Mouse (Mus musculus): ENCODE results near the gene Pcdh19. TPM values are rescaled to one million over a fixed set of nuclear protein-coding genes. Genes with fewer than 3 reads are reported as not detected.
"Not testable (repeated sequence)": the region's sequence is repeated elsewhere in the genome, so short reads cannot be mapped to it uniquely, and the experiment has no call there.

Gene Pcdh19
- polyA plus RNA-seq (2015; fragmentation: Nextera tagmentation; extraction: Ambion mirVana): 0.28 and 0.83 TPM in 2 replicates

- Histone ChIP-seq H3K4me2 (ENCODE audit: low read depth, low read length) (peak within 1 kb of the TSS; percentile 73), H3K9ac (replicated peaks) (no peak within 1 kb of the TSS), H3K27me3 (ENCODE audit: insufficient read depth, low read length) (peaks cover 65% of the 10 kb centered on the region), H3K4me3 (ENCODE audit: low read depth, low read length) (peak within 1 kb of the TSS; percentile 44), H3K27ac (ENCODE audit: low read depth) (no peak within 1 kb of the TSS), H3K36me3 (replicated peaks; ENCODE audit: insufficient read depth, low read length) (no peaks in the 10 kb centered on the region), H3K4me1 (ENCODE audit: insufficient read depth) (no peaks in the 10 kb centered on the region), H3K9me3 (ENCODE audit: low read length) (no peaks in the 10 kb centered on the region)
- peak; percentile 71 for ATAC-seq
- DNase-seq: peak; percentile 52
- TF ChIP-seq CTCF (IDR thresholded peaks at IDR 0.05; ENCODE audit: low read depth) (no peak), EP300 (IDR thresholded peaks at IDR 0.05; ENCODE audit: low read depth) (no peak)
- 31% methylated on average over 13 of the region's 26 CpGs for WGBS (ENCODE audit: insufficient replicate concordance)
These were observed at the start of gene Pcdh19 for GRCm38 (mm10) chrX:133688840-133689239. Pcdh19 (minus strand) TSS chrX:133688987.

- Histone ChIP-seq H3K4me3 (ENCODE audit: low read depth, low read length) (no peak overlapping the region), H3K4me2 (ENCODE audit: low read depth, low read length) (no peak overlapping the region), H3K36me3 (replicated peaks; ENCODE audit: insufficient read depth, low read length) (no peaks in the 10 kb centered on the region), H3K4me1 (ENCODE audit: insufficient read depth) (no peaks in the 10 kb centered on the region), H3K9ac (replicated peaks) (no peak overlapping the region), H3K9me3 (ENCODE audit: low read length) (no peaks in the 10 kb centered on the region), H3K27me3 (ENCODE audit: insufficient read depth, low read length) (no peaks in the 10 kb centered on the region), H3K27ac (ENCODE audit: low read depth) (no peak overlapping the region)
- TF ChIP-seq CTCF (IDR thresholded peaks at IDR 0.05; ENCODE audit: low read depth) (no peak), EP300 (IDR thresholded peaks at IDR 0.05; ENCODE audit: low read depth) (no peak)
- ATAC-seq: no peak
- no peak for DNase-seq
- WGBS (ENCODE audit: insufficient replicate concordance): 87% methylated on average over 2 of the region's 2 CpGs
These were observed 47.1 kb upstream of the Pcdh19 start for GRCm38 (mm10) chrX:133735871-133736270.

GRCm38 (mm10) chrX:133734984-133735383 is 46.2 kb upstream of the Pcdh19 start:
- Histone ChIP-seq H3K4me2 (ENCODE audit: low read depth, low read length) (no peak overlapping the region), H3K9ac (replicated peaks) (no peak overlapping the region), H3K9me3 (ENCODE audit: low read length) (no peaks in the 10 kb centered on the region), H3K4me1 (ENCODE audit: insufficient read depth) (no peaks in the 10 kb centered on the region), H3K27me3 (ENCODE audit: insufficient read depth, low read length) (no peaks in the 10 kb centered on the region), H3K4me3 (ENCODE audit: low read depth, low read length) (no peak overlapping the region), H3K27ac (ENCODE audit: low read depth) (no peak overlapping the region), H3K36me3 (replicated peaks; ENCODE audit: insufficient read depth, low read length) (no peaks in the 10 kb centered on the region)
- peak; percentile 54 for TF ChIP-seq CTCF (IDR thresholded peaks at IDR 0.05; ENCODE audit: low read depth)
- no peak for TF ChIP-seq EP300 (IDR thresholded peaks at IDR 0.05; ENCODE audit: low read depth)
- DNase-seq (no peak), ATAC-seq (no peak)
- 47% methylated on average over 6 of the region's 6 CpGs for WGBS (ENCODE audit: insufficient replicate concordance)

GRCm38 (mm10) chrX:133721517-133721916 is 32.7 kb upstream of the Pcdh19 start:
- DNase-seq: no peak
- Histone ChIP-seq H3K4me2 (ENCODE audit: low read depth, low read length) (no peak overlapping the region), H3K4me1 (ENCODE audit: insufficient read depth) (no peaks in the 10 kb centered on the region), H3K9ac (replicated peaks) (no peak overlapping the region), H3K36me3 (replicated peaks; ENCODE audit: insufficient read depth, low read length) (no peaks in the 10 kb centered on the region), H3K27me3 (ENCODE audit: insufficient read depth, low read length) (no peaks in the 10 kb centered on the region), H3K4me3 (ENCODE audit: low read depth, low read length) (no peak overlapping the region), H3K9me3 (ENCODE audit: low read length) (no peaks in the 10 kb centered on the region), H3K27ac (ENCODE audit: low read depth) (no peak overlapping the region)
- WGBS (ENCODE audit: insufficient replicate concordance): 67% methylated on average over 3 of the region's 3 CpGs
- no peak for TF ChIP-seq CTCF (IDR thresholded peaks at IDR 0.05; ENCODE audit: low read depth)
- no peak for TF ChIP-seq EP300 (IDR thresholded peaks at IDR 0.05; ENCODE audit: low read depth)
- ATAC-seq: no peak

- Histone ChIP-seq H3K36me3 (replicated peaks; ENCODE audit: insufficient read depth, low read length) (no peaks in the 10 kb centered on the region), H3K9me3 (ENCODE audit: low read length) (no peaks in the 10 kb centered on the region), H3K27ac (ENCODE audit: low read depth) (no peak overlapping the region), H3K4me3 (ENCODE audit: low read depth, low read length) (no peak overlapping the region), H3K27me3 (ENCODE audit: insufficient read depth, low read length) (0 out of 2 replicates have a peak, but pooled peaks cover 2% of the 10 kb centered on the region), H3K4me1 (ENCODE audit: insufficient read depth) (no peaks in the 10 kb centered on the region), H3K9ac (replicated peaks) (no peak overlapping the region), H3K4me2 (ENCODE audit: low read depth, low read length) (no peak overlapping the region)
- no peak for DNase-seq
- 52% methylated on average over 2 of the region's 2 CpGs for WGBS (ENCODE audit: insufficient replicate concordance)
- ATAC-seq: no peak
- TF ChIP-seq EP300 (IDR thresholded peaks at IDR 0.05; ENCODE audit: low read depth): no peak
- TF ChIP-seq CTCF (IDR thresholded peaks at IDR 0.05; ENCODE audit: low read depth): no peak
These were observed 21.8 kb upstream of the Pcdh19 start for GRCm38 (mm10) chrX:133710621-133711020.

GRCm38 (mm10) chrX:133702902-133703301 is 14.1 kb upstream of the Pcdh19 start:
- H3K4me1 ChIP-seq (ENCODE audit: insufficient read depth): no peaks in the 10 kb centered on the region
- 55% methylated on average over 1 of the region's 1 CpGs for WGBS (ENCODE audit: insufficient replicate concordance)
- DNase-seq (no peak), ATAC-seq (no peak)
- H3K4me2 ChIP-seq (ENCODE audit: low read depth, low read length): no peak overlapping the region
- H3K4me3 ChIP-seq (ENCODE audit: low read depth, low read length): no peak overlapping the region
- no peak overlapping the region for H3K9ac ChIP-seq (replicated peaks)
- H3K27me3 ChIP-seq (ENCODE audit: insufficient read depth, low read length): no peaks in the 10 kb centered on the region
- no peaks in the 10 kb centered on the region for H3K9me3 ChIP-seq (ENCODE audit: low read length)
- H3K36me3 ChIP-seq (replicated peaks; ENCODE audit: insufficient read depth, low read length): no peaks in the 10 kb centered on the region
- no peak overlapping the region for H3K27ac ChIP-seq (ENCODE audit: low read depth)
- TF ChIP-seq EP300 (IDR thresholded peaks at IDR 0.05; ENCODE audit: low read depth): no peak
- no peak for TF ChIP-seq CTCF (IDR thresholded peaks at IDR 0.05; ENCODE audit: low read depth)

GRCm38 (mm10) chrX:133697871-133698270 is 9.1 kb upstream of the Pcdh19 start:
- H3K36me3 ChIP-seq (replicated peaks; ENCODE audit: insufficient read depth, low read length); H3K4me1 ChIP-seq (ENCODE audit: insufficient read depth); ATAC-seq; H3K27ac ChIP-seq (ENCODE audit: low read depth); H3K27me3 ChIP-seq (ENCODE audit: insufficient read depth, low read length); H3K4me2 ChIP-seq (ENCODE audit: low read depth, low read length); DNase-seq; H3K9ac ChIP-seq (replicated peaks); H3K4me3 ChIP-seq (ENCODE audit: low read depth, low read length); H3K9me3 ChIP-seq (ENCODE audit: low read length): not testable (repeated sequence)
- 65% methylated on average over 2 of the region's 4 CpGs for WGBS (ENCODE audit: insufficient replicate concordance)

All from liver, postnatal 0 days (tissue).